Mouse (Mus musculus) heart, embryonic 11.5 days (tissue): ENCODE results near the gene Ubl3. TPM values are rescaled to one million over a fixed set of nuclear protein-coding genes. Genes with fewer than 3 reads are reported as not detected.

Experiments used
- ATAC-seq: fragments of 200-750 bp; cut with Nextera tagmentation; replicated peaks from 2 replicates; pipeline ENCODE4 v1.8.0; 2017; ENCODE audit warnings: moderate library complexity; ENCODE audit not compliant: insufficient number of reproducible peaks, low FRiP score, low TSS enrichment
- H3K27ac ChIP-seq: fragments of 300-500 bp; sonication (generic); 2 replicates; pipeline ENCODE4 v1.5.1; 2014; ENCODE audit warnings: mild to moderate bottlenecking, low read depth, low read length
- H3K27me3 ChIP-seq: fragments of 300-500 bp; sonication (generic); 2 replicates; pipeline ENCODE4 v1.6.1; 2014; ENCODE audit warnings: mild to moderate bottlenecking, low read length, mixed read lengths; ENCODE audit not compliant: control insufficient read depth, insufficient read depth
- H3K36me3 ChIP-seq: fragments of 300-500 bp; sonication (generic); 2 replicates; pipeline ENCODE4 v1.6.1; 2014; ENCODE audit warnings: mild to moderate bottlenecking, low read length, moderate library complexity, mixed read lengths; ENCODE audit not compliant: control insufficient read depth, insufficient read depth
- H3K4me1 ChIP-seq: fragments of 300-500 bp; sonication (generic); 2 replicates; pipeline ENCODE4 v1.6.1; 2014; ENCODE audit warnings: low read length; ENCODE audit not compliant: control insufficient read depth, insufficient read depth
- H3K4me2 ChIP-seq: fragments of 300-500 bp; sonication (generic); 2 replicates; pipeline ENCODE4 v1.6.1; 2014; ENCODE audit warnings: mild to moderate bottlenecking, moderate library complexity
- H3K4me3 ChIP-seq: fragments of 300-500 bp; sonication (generic); 2 replicates; pipeline ENCODE4 v1.5.1; 2014; ENCODE audit warnings: low read depth, low read length
- H3K9ac ChIP-seq: fragments of 300-500 bp; sonication (generic); 2 replicates; pipeline ENCODE4 v1.6.1; 2014; ENCODE audit warnings: mild to moderate bottlenecking, low read depth, low read length, moderate library complexity
- H3K9me3 ChIP-seq: fragments of 300-500 bp; sonication (generic); replicated peaks from 2 replicates; pipeline ENCODE4 v1.6.1; 2016; ENCODE audit warnings: low read length; ENCODE audit not compliant: control insufficient read depth
- WGBS: fragments of 180-500 bp; shearing (Covaris S2); extraction: QIAGEN DNeasy Blood & Tissue Kit; methylation state at CpG from one replicate; pipeline ENCODE4 v1.1.7; 2014; ENCODE audit not compliant: insufficient replicate concordance; 5-methylcytosine and 5-hydroxymethylcytosine counted together
- polyA plus RNA-seq: library from polyadenylated mRNA; unstranded; fragments of >200 nt; fragmentation: Nextera tagmentation; extraction: Ambion mirVana; gene quantifications from 2 replicates; pipeline ENCODE4 v1.2.1, GENCODE M21; 2014

Ubl3 gene
- polyA plus RNA-seq, 1 experiment from 2014 or later, result 57.1 TPM

GRCm38 (mm10) chr5:148588987-148589386 is 36.4 kb upstream of the Ubl3 start:
- ATAC-seq, result no peak
- H3K36me3 ChIP-seq, result no peaks in the 10 kb centered on the region
- H3K9me3 ChIP-seq, result no peaks in the 10 kb centered on the region
- H3K4me2 ChIP-seq, result no peak overlapping the region
- H3K27ac ChIP-seq, result no peak overlapping the region
- no peaks in the 10 kb centered on the region for H3K27me3 ChIP-seq
- 81% methylated on average over 3 of the region's 3 CpGs for WGBS
- no peak overlapping the region for H3K9ac ChIP-seq
- H3K4me3 ChIP-seq, result no peak overlapping the region
- H3K4me1 ChIP-seq, result peaks cover 2% of the 10 kb centered on the region; the same call in 1 of the 2 replicates

GRCm38 (mm10) chr5:148588142-148588650 is 35.6 kb upstream of the Ubl3 start:
- no peaks in the 10 kb centered on the region for H3K36me3 ChIP-seq
- 61% methylated on average over 6 of the region's 6 CpGs for WGBS

DNA sequence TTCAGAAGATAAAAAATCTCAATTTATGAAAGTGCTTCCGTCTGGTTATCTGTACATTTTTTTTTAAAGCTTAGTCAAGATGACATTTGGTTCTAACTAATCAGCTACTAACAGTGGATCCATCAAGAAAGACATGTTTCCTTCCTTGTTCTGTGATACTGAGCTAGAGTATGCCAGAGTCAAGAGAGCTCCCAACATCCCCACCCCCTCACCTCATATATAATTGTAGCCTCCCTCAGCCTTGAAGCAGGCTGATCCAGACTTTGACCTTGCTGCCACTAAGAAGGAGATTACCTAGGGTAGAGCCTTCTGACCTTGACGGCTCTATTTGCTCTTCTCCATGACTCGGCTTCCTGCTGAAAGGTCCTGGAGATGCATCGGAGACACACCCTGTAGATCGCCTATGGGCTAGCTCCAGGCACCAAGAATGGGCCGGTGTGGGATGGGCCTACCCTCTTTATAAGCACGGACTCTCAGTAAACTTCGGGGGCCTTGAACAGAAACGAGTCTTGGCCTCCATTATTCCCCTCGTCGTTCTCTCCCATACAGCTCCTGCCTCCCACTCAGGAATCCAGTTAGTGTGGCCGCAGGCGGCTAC is 27.9 kb upstream of the Ubl3 start:
- WGBS, result 84% methylated on average over 13 of the region's 13 CpGs
- Histone ChIP-seq H3K4me1 (no peaks in the 10 kb centered on the region), H3K9ac (no peak overlapping the region), H3K9me3 (no peaks in the 10 kb centered on the region), H3K4me3 (no peak overlapping the region), H3K36me3 (no peaks in the 10 kb centered on the region), H3K4me2 (no peak overlapping the region), H3K27ac (no peak overlapping the region), H3K27me3 (no peaks in the 10 kb centered on the region)
- ATAC-seq, result no peak

More at GRCm38 (mm10) chr5:148588142-148588650, 35.6 kb upstream of the Ubl3 start:
- Histone ChIP-seq H3K4me3 (no peak overlapping the region), H3K9ac (no peak overlapping the region), H3K9me3 (no peaks in the 10 kb centered on the region), H3K4me1 (peaks cover 2% of the 10 kb centered on the region; the same call in 1 of the 2 replicates), H3K27ac (no peak overlapping the region), H3K27me3 (no peaks in the 10 kb centered on the region), H3K4me2 (no peak overlapping the region)
- no peak for ATAC-seq

- WGBS, result 81% methylated on average over 2 of the region's 2 CpGs
- Histone ChIP-seq H3K4me3 (no peak overlapping the region), H3K9ac (no peak overlapping the region), H3K27ac (no peak overlapping the region), H3K9me3 (no peaks in the 10 kb centered on the region), H3K4me1 (peaks cover 10% of the 10 kb centered on the region), H3K27me3 (no peaks in the 10 kb centered on the region), H3K36me3 (no peaks in the 10 kb centered on the region), H3K4me2 (no peak overlapping the region)
- ATAC-seq, result no peak
Measured at GRCm38 (mm10) chr5:148579156-148579555, 26.6 kb upstream of the Ubl3 start.

GRCm38 (mm10) chr5:148578353-148578752 is 25.8 kb upstream of the Ubl3 start:
- Histone ChIP-seq H3K9me3 (no peaks in the 10 kb centered on the region), H3K4me1 (peaks cover 10% of the 10 kb centered on the region), H3K27me3 (no peaks in the 10 kb centered on the region), H3K27ac (no peak overlapping the region), H3K4me3 (no peak overlapping the region), H3K9ac (no peak overlapping the region), H3K36me3 (no peaks in the 10 kb centered on the region), H3K4me2 (no peak overlapping the region)
- WGBS, result 74% methylated on average over 8 of the region's 8 CpGs
- ATAC-seq, result no peak

DNA sequence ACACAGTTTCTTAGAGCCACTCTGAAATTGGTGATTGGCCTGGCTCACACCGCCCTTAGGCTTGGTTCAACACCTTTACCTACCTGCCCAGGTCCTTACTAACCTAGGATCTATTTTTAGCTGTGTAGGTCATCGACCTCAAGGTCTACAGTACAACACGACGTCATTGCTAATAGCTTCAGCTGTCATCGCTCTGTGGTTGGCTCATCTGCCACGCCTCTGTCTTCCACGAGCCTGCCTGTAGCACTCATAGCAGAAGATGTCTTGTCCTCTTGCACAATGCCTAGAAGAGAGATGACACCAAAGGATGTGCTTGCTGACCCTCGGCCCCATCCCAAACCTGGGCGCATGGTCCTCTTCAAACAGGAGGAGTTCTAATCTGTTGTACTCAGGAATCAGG is 24.7 kb upstream of the Ubl3 start:
- H3K4me1 ChIP-seq, result peaks cover 10% of the 10 kb centered on the region
- H3K9me3 ChIP-seq, result no peaks in the 10 kb centered on the region
- ATAC-seq, result no peak
- H3K9ac ChIP-seq, result no peak overlapping the region
- H3K27ac ChIP-seq, result no peak overlapping the region
- 56% methylated on average over 9 of the region's 9 CpGs for WGBS
- no peak overlapping the region for H3K4me3 ChIP-seq
- H3K4me2 ChIP-seq, result no peak overlapping the region
- no peaks in the 10 kb centered on the region for H3K36me3 ChIP-seq
- no peaks in the 10 kb centered on the region for H3K27me3 ChIP-seq

GRCm38 (mm10) chr5:148575163-148575562 is 22.6 kb upstream of the Ubl3 start:
- 52% methylated on average over 5 of the region's 5 CpGs for WGBS

DNA sequence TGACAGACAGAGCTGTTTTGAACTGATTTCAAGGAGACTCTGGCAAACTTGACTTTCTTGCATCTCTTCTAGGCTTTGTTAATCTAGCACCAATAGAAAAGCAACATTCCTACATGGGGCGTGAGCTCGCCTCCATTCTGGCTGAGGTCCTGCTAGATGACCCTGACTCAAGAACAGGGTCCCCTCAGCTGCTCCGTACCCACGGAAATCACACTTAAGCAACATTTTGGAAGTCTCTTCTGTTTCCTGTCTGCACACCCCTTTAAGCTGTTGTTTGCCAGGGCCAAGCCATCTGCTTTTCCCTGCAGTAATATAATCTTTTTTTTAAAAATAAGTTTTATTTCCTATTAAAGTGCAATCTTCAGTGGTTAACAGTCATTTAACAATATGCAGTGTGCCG is 20.1 kb upstream of the Ubl3 start:
- Histone ChIP-seq H3K9me3 (peaks cover 3% of the 10 kb centered on the region; the same call in 1 of the 2 replicates), H3K27ac (no peak overlapping the region), H3K4me3 (no peak overlapping the region), H3K36me3 (no peaks in the 10 kb centered on the region), H3K27me3 (no peaks in the 10 kb centered on the region), H3K4me2 (no peak overlapping the region), H3K9ac (no peak overlapping the region), H3K4me1 (peaks cover 10% of the 10 kb centered on the region)
- ATAC-seq, result no peak
- 69% methylated on average over 5 of the region's 5 CpGs for WGBS

More at GRCm38 (mm10) chr5:148575163-148575562, 22.6 kb upstream of the Ubl3 start:
- Histone ChIP-seq H3K27ac (no peak overlapping the region), H3K9ac (no peak overlapping the region), H3K36me3 (no peaks in the 10 kb centered on the region), H3K27me3 (no peaks in the 10 kb centered on the region), H3K4me1 (peaks cover 10% of the 10 kb centered on the region), H3K4me3 (no peak overlapping the region), H3K4me2 (peak overlapping the region; percentile 10; the same call in 1 of the 2 replicates), H3K9me3 (no peaks in the 10 kb centered on the region)
- ATAC-seq, result no peak
